Mouse (Mus musculus) forebrain, embryonic 11.5 days (tissue): ENCODE results near the gene Sart1. TPM values are rescaled to one million over a fixed set of nuclear protein-coding genes. Genes with fewer than 3 reads are reported as not detected.
"Not testable (repeated sequence)": the region's sequence is repeated elsewhere in the genome, so short reads cannot be mapped to it uniquely, and the experiment has no call there.

ENCODE experiments used
- ATAC-seq: fragments of 200-750 bp; cut with Nextera tagmentation; replicated peaks from 2 replicates; pipeline ENCODE4 v1.8.0; 2017; ENCODE audit warnings: moderate TSS enrichment; ENCODE audit not compliant: low FRiP score
- DNase-seq: peaks from one replicate; pipeline ENCODE4 v3.0.0-alpha.2; 2017; ENCODE audit warnings: low spot score
- H3K27ac ChIP-seq: fragments of 300-500 bp; sonication (generic); 2 replicates; pipeline ENCODE4 v1.5.1; 2014; ENCODE audit warnings: low read depth, low read length
- H3K27me3 ChIP-seq: fragments of 300-500 bp; sonication (generic); 2 replicates; pipeline ENCODE4 v1.6.1; 2014; ENCODE audit warnings: mild to moderate bottlenecking, low read length, mixed read lengths; ENCODE audit not compliant: control insufficient read depth, insufficient read depth
- H3K36me3 ChIP-seq: fragments of 300-500 bp; sonication (generic); 2 replicates; pipeline ENCODE4 v1.6.1; 2014; ENCODE audit warnings: mild to moderate bottlenecking, low read length, moderate library complexity, mixed read lengths; ENCODE audit not compliant: control insufficient read depth, insufficient read depth
- H3K4me1 ChIP-seq: fragments of 300-500 bp; sonication (generic); replicated peaks from 2 replicates; pipeline ENCODE4 v1.6.1; 2014; ENCODE audit warnings: low read length, mixed read lengths; ENCODE audit not compliant: control insufficient read depth, insufficient read depth
- H3K4me2 ChIP-seq: fragments of 300-500 bp; sonication (generic); 2 replicates; pipeline ENCODE4 v1.6.1; 2014; ENCODE audit warnings: low read depth, mild to moderate bottlenecking, low read length, moderate library complexity, mixed read lengths; ENCODE audit not compliant: severe bottlenecking
- H3K4me3 ChIP-seq: fragments of 300-500 bp; sonication (generic); 2 replicates; pipeline ENCODE4 v1.5.1; 2014; ENCODE audit warnings: low read depth, low read length
- H3K9ac ChIP-seq: fragments of 300-500 bp; sonication (generic); 2 replicates; pipeline ENCODE4 v1.6.1; 2014; ENCODE audit warnings: low read length
- H3K9me3 ChIP-seq: fragments of 300-500 bp; sonication (generic); 2 replicates; pipeline ENCODE4 v1.6.1; 2016; ENCODE audit warnings: low read length, mixed read lengths; ENCODE audit not compliant: control insufficient read depth
- WGBS: fragments of 180-500 bp; shearing (Covaris S2); extraction: QIAGEN DNeasy Blood & Tissue Kit; methylation state at CpG from one replicate; pipeline ENCODE4 v1.1.7; 2014; 5-methylcytosine and 5-hydroxymethylcytosine counted together
- polyA plus RNA-seq: library from polyadenylated mRNA; unstranded; fragments of >200 nt; fragmentation: Nextera tagmentation; extraction: Ambion mirVana; gene quantifications from 2 replicates; pipeline ENCODE4 v1.2.1, GENCODE M21; 2014

Sart1 gene
- polyA plus RNA-seq, 1 experiment from 2014 or later: 87.1 TPM

- no peak for ATAC-seq
- H3K9me3 ChIP-seq: no peaks in the 10 kb centered on the region
- peaks cover 3% of the 10 kb centered on the region; the same call in 1 of the 2 replicates for H3K4me1 ChIP-seq
- no peak for DNase-seq
- H3K27me3 ChIP-seq: no peaks in the 10 kb centered on the region
- no peak overlapping the region for H3K27ac ChIP-seq
- 93% methylated on average over 13 of the region's 13 CpGs for WGBS
- 0 out of 2 replicates have a peak overlapping the region, but pooled peaks have one; percentile 53 for H3K4me3 ChIP-seq
- no peak overlapping the region; the same call in 1 of the 2 replicates for H3K9ac ChIP-seq
- no peaks in the 10 kb centered on the region for H3K36me3 ChIP-seq
- no peak overlapping the region for H3K4me2 ChIP-seq
These were observed 19.8 kb upstream of the Sart1 start for GRCm38 (mm10) chr19:5408057-5409001.

GRCm38 (mm10) chr19:5407133-5407532 lies 18.6 kb upstream of the Sart1 start:
- H3K4me2 ChIP-seq: peak overlapping the region; percentile 80
- 20% methylated on average over 7 of the region's 7 CpGs for WGBS
- peaks cover 3% of the 10 kb centered on the region; the same call in 1 of the 2 replicates for H3K4me1 ChIP-seq
- no peaks in the 10 kb centered on the region for H3K36me3 ChIP-seq
- peak overlapping the region; percentile 71 for H3K9ac ChIP-seq
- H3K9me3 ChIP-seq: no peaks in the 10 kb centered on the region
- DNase-seq: peak; percentile 74
- H3K4me3 ChIP-seq: peak overlapping the region; percentile 53
- no peaks in the 10 kb centered on the region for H3K27me3 ChIP-seq
- ATAC-seq: peak; percentile 36; the same call in 1 of the 2 replicates
- peak overlapping the region; percentile 75; the same call in 1 of the 2 replicates for H3K27ac ChIP-seq

- not testable (repeated sequence) for H3K9me3 ChIP-seq, H3K4me1 ChIP-seq, H3K27me3 ChIP-seq, H3K36me3 ChIP-seq
- DNase-seq: peak; percentile 73
- Histone ChIP-seq H3K4me3 (peak overlapping the region; percentile 53), H3K9ac (peak overlapping the region; percentile 71), H3K4me2 (peak overlapping the region; percentile 80), H3K27ac (peak overlapping the region; percentile 75; the same call in 1 of the 2 replicates)
- 9% methylated on average over 22 of the region's 25 CpGs for WGBS
- peak; percentile 77 for ATAC-seq
These were observed 18.1 kb upstream of the Sart1 start for GRCm38 (mm10) chr19:5406531-5407126.

GRCm38 (mm10) chr19:5405924-5406323 lies 17.4 kb upstream of the Sart1 start:
- no peak for ATAC-seq
- peak overlapping the region; percentile 55 for H3K9ac ChIP-seq
- WGBS: 39% methylated on average over 7 of the region's 7 CpGs

GRCm38 (mm10) chr19:5402293-5402692 lies 13.8 kb upstream of the Sart1 start, which contains the start of gene Tsga10ip:
Tsga10ip (minus strand) TSS chr19:5402526.
- H3K4me3 ChIP-seq: no peak within 1 kb of the TSS
- H3K4me2 ChIP-seq: no peak within 1 kb of the TSS
- H3K27ac ChIP-seq: no peak within 1 kb of the TSS
- no peak within 1 kb of the TSS for H3K9ac ChIP-seq
- no peaks in the 10 kb centered on the region for H3K36me3 ChIP-seq
- no peak for ATAC-seq
- 85% methylated on average over 8 of the region's 8 CpGs for WGBS
- H3K9me3 ChIP-seq: no peaks in the 10 kb centered on the region
- no peaks in the 10 kb centered on the region; the same call in 1 of the 2 replicates for H3K4me1 ChIP-seq
- DNase-seq: no peak
- H3K27me3 ChIP-seq: no peaks in the 10 kb centered on the region

More at GRCm38 (mm10) chr19:5405924-5406323, 17.4 kb upstream of the Sart1 start:
- peaks cover 3% of the 10 kb centered on the region; the same call in 1 of the 2 replicates for H3K4me1 ChIP-seq
- no peaks in the 10 kb centered on the region for H3K27me3 ChIP-seq
- peak overlapping the region; percentile 53 for H3K4me2 ChIP-seq
- no peaks in the 10 kb centered on the region for H3K9me3 ChIP-seq
- no peak for DNase-seq
- peak overlapping the region; percentile 30 for H3K4me3 ChIP-seq
- no peak overlapping the region for H3K27ac ChIP-seq
- no peaks in the 10 kb centered on the region for H3K36me3 ChIP-seq

GRCm38 (mm10) chr19:5401073-5401472 lies 12.6 kb upstream of the Sart1 start:
- ATAC-seq, H3K9me3 ChIP-seq, H3K27ac ChIP-seq, DNase-seq, H3K36me3 ChIP-seq, H3K9ac ChIP-seq, H3K4me1 ChIP-seq, H3K4me3 ChIP-seq, H3K27me3 ChIP-seq, H3K4me2 ChIP-seq: not testable (repeated sequence)
- 73% methylated on average over 4 of the region's 4 CpGs for WGBS

- no peaks in the 10 kb centered on the region; the same call in 1 of the 2 replicates for H3K36me3 ChIP-seq
- H3K4me2 ChIP-seq: no peak overlapping the region
- no peaks in the 10 kb centered on the region for H3K9me3 ChIP-seq
- H3K4me3 ChIP-seq: no peak overlapping the region
- no peak for DNase-seq
- ATAC-seq: no peak
- H3K27me3 ChIP-seq: no peaks in the 10 kb centered on the region
- H3K27ac ChIP-seq: no peak overlapping the region
- no peaks in the 10 kb centered on the region for H3K4me1 ChIP-seq
- WGBS: 75% methylated on average over 4 of the region's 4 CpGs
- no peak overlapping the region for H3K9ac ChIP-seq
These were observed 6.9 kb upstream of the Sart1 start for GRCm38 (mm10) chr19:5395371-5395770.

- ATAC-seq: no peak
- no peaks in the 10 kb centered on the region; the same call in 1 of the 2 replicates for H3K36me3 ChIP-seq
- no peak overlapping the region for H3K27ac ChIP-seq
- no peak overlapping the region for H3K4me3 ChIP-seq
- 60% methylated on average over 10 of the region's 10 CpGs for whole genome bisulfite sequencing
- peaks cover 8% of the 10 kb centered on the region for H3K4me1 ChIP-seq
- H3K27me3 ChIP-seq: no peaks in the 10 kb centered on the region
- H3K9me3 ChIP-seq: no peaks in the 10 kb centered on the region
- DNase-seq: no peak
- H3K4me2 ChIP-seq: no peak overlapping the region
- H3K9ac ChIP-seq: no peak overlapping the region
These were observed 5.7 kb upstream of the Sart1 start for GRCm38 (mm10) chr19:5394168-5394567.
